Mouse (Mus musculus): ENCODE results near the gene Vmn1r55.
"Not testable (repeated sequence)": the region's sequence is repeated elsewhere in the genome, so short reads cannot be mapped to it uniquely, and the experiment has no call there.

The Vmn1r55 gene

GRCm38 (mm10) chr7:5149570-5149969 lies at the start of gene Vmn1r55:
Gene Vmn1r55, minus strand, starts transcription at chr7:5149670.
- not testable (repeated sequence) for DNase-seq (ENCODE audit: extremely low spot score)

GRCm38 (mm10) chr7:5196647-5197046 lies 47.2 kb upstream of the Vmn1r55 start, which contains the start of gene Vmn1r56:
Gene Vmn1r56, minus strand, starts transcription at chr7:5196747.
- not testable (repeated sequence) for DNase-seq (ENCODE audit: extremely low spot score)

GRCm38 (mm10) chr7:5125549-5126406 lies 23.7 kb downstream of the Vmn1r55 start, which contains the start of gene Rasl2-9:
Gene Rasl2-9, minus strand, starts transcription at chr7:5125950.
- peak; percentile 76 for DNase-seq (ENCODE audit: extremely low spot score)

- no peak for DNase-seq (ENCODE audit: extremely low spot score)
Observed at GRCm38 (mm10) chr7:5125078-5125477, 24.4 kb downstream of the Vmn1r55 start.

DNA sequence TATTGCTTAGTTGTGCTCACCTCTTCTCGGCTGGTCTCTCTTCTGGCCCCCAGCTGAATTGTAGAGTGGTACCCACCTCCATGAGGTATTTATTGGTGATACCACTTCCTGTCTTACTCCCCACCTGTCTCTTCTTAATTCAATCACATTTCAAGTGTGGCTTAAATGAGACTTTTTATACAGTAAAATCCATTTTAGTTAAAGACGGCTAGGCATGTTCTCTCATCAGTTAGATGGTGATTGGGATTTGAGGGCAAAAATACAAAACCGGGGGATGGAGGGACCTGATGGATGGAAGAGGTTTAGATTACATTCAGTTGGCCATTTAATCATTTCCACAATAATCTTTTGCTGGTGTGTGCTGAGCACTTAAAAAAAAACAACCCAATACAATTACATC lies 32.6 kb downstream of the Vmn1r55 start, which contains the start of gene Rfpl4:
Gene Rfpl4 (minus strand): TSS at position 101 of the 400 bp plus-strand sequence.
- DNase-seq (ENCODE audit: extremely low spot score): no peak

DNA sequence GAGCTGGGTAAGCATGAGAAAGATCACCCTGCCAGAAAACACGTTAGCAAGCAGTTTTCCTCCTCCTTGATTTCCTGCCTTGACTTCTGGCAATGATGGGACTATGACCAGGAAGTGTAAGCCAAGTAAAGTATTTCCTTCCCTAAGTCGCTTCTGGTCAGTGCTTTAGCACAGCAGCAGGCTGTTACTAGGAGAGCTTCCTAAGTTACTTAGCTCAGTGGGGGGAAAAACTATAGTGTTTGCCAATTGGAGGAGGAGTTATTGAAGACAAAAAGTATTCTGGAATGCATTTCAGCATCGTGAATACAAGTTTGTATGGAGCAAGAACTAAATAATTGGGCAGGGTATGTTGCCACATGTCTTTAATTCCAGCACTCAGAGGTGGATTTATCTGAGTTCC lies 36.8 kb downstream of the Vmn1r55 start:
- DNase-seq (ENCODE audit: extremely low spot score): no peak

DNA sequence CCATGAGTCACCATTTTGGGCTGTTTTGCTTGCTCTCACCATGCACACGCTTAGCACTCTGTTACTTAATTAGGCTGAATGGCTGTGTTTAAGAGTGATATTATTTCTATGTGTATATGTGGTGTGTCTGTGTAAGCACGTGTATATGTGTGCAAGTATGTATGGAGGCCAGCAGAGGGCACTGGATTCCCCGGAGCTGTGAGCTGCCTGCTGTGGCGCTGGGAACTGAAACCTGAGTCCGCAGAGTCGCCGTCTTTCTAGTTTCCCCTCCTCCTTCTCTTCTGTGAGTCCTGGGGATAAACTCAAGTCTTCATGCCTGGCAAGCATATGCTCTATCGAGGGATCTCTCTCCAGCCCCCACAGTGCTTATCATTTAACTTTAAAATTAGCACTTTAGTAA lies 40.2 kb downstream of the Vmn1r55 start:
- no peak for DNase-seq (ENCODE audit: extremely low spot score)

DNA sequence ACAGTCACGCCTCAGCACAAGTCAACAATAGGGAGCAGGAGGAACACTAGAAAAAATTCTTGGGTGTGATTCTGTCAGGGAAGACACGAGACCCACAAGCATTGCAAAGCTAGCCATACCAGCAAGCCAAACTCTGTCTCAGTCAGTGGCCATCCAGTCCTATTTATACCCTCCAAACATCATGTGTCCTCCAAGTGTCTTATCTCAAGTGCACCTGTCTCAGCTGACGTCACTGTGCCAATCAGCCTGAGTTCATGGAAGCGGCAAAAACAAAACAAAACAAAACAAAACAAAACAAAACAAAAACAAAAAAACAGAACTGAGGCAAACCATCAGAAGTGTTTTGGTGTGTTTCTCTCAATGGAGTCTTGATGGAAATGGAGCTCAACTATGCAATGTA lies 41.2 kb downstream of the Vmn1r55 start:
- no peak for DNase-seq (ENCODE audit: extremely low spot score)

- no peak for DNase-seq (ENCODE audit: extremely low spot score)
Observed at GRCm38 (mm10) chr7:5102564-5102963, 46.9 kb downstream of the Vmn1r55 start.

DNA sequence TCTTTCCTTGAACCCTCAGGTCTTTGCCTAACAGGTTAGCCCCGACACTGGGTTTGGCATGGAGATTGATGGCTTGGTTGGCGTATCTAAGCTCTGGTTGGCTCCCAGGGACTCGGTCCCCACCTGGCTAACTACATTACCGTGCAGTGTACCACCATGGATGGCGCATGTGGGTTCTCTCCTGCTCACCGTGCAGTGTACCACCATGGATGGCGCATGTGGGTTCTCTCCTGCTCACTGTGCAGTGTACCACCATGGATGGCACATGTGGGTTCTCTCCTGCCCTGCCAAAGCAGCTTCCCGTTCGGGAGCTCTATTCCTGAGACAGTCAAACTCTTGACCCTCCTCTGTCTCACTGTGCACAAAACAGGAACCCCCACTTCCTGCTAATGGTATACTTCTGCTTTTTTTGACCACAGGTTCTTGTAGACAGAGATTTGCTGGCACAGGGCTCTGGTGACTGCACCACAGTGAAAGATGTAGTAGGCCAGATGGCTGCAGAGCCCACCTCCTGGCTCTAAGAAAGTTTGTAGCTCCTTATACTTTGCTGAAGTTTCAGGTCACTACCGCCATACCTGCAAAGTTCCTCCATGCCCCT lies 48.3 kb downstream of the Vmn1r55 start:
- no peak for DNase-seq (ENCODE audit: extremely low spot score)

GRCm38 (mm10) chr7:5099796-5100195 lies 49.7 kb downstream of the Vmn1r55 start:
- DNase-seq (ENCODE audit: extremely low spot score): no peak

GRCm38 (mm10) chr7:5098769-5099168 lies 50.7 kb downstream of the Vmn1r55 start:
- DNase-seq (ENCODE audit: extremely low spot score): no peak

- no peak for DNase-seq (ENCODE audit: extremely low spot score)
Observed at GRCm38 (mm10) chr7:5092831-5093510, 56.5 kb downstream of the Vmn1r55 start.

DNA sequence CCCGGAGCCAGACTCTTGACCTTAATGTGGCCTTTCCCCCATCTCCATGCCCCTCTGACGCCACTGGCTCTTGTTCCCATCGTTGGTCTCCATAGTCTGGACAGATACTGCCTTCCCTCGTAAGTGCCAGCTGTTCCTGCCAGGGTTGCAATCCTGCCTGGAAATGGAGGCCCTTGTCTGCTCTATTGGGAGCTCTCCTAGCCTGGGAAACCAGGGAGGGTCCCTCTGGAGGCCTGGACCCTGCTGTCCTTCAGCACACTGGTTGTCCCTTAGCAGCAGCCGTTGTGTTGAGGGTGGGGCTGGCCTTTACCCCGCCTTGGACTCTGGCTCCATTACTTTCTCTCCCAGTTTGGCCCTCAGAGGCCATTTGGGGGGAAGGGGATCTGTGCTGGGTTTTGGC lies 57.1 kb downstream of the Vmn1r55 start:
- DNase-seq (ENCODE audit: extremely low spot score): no peak

DNA sequence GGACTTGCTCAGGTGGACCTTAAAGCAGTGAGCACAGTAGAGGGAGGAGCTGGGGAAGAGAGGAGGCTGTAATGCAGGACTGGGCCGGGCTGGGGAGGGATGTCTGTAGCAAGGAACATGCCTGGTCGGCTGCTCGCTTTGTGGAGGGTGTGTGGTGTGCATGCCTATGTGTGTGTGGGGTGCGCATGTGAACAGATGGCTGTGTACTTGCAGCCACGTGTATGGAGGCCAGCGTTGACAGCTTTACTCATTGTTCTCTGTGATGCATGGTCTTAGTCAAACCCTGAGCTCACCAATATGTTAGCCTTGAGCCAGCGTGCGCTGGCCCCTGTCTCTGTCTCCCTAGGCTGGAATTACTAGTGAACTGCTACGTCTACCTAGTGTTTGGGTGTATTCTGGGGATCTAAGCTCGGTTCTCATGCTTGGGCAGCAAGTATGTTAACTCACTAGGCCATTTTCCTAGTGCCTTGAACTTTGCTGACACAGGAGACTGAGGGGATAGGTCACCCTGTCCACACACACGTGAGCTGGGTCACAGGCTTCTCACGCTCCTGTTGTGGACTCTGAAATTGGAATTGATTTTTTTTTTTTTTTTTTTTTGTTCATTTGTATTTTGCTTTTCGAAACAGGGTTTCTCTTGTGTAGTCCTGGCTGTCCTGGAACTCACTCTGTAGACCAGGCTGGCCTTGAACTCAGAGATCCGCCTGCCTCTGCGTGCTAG lies 58.3 kb downstream of the Vmn1r55 start:
- no peak for DNase-seq (ENCODE audit: extremely low spot score)

- no peak for DNase-seq (ENCODE audit: extremely low spot score)
Observed at GRCm38 (mm10) chr7:5089853-5090252, 59.6 kb downstream of the Vmn1r55 start.

GRCm38 (mm10) chr7:5087886-5088285 lies 61.6 kb downstream of the Vmn1r55 start:
- DNase-seq (ENCODE audit: extremely low spot score): no peak

GRCm38 (mm10) chr7:5086921-5087440 lies 62.5 kb downstream of the Vmn1r55 start:
- DNase-seq (ENCODE audit: extremely low spot score): no peak

GRCm38 (mm10) chr7:5085512-5085911 lies 64.0 kb downstream of the Vmn1r55 start:
- DNase-seq (ENCODE audit: extremely low spot score): no peak

GRCm38 (mm10) chr7:5083325-5084105 lies 66.0 kb downstream of the Vmn1r55 start:
- DNase-seq (ENCODE audit: extremely low spot score): no peak

GRCm38 (mm10) chr7:5081939-5082338 lies 67.5 kb downstream of the Vmn1r55 start:
- no peak for DNase-seq (ENCODE audit: extremely low spot score)
